Mouse (Mus musculus): ENCODE measurements around the gene Slc36a4. TPM values are rescaled to one million over a fixed set of nuclear protein-coding genes. Genes with fewer than 3 reads are reported as not detected.

Slc36a4 gene
- total RNA-seq, 1 experiment from 2014 or later = 11.3 TPM

DNA sequence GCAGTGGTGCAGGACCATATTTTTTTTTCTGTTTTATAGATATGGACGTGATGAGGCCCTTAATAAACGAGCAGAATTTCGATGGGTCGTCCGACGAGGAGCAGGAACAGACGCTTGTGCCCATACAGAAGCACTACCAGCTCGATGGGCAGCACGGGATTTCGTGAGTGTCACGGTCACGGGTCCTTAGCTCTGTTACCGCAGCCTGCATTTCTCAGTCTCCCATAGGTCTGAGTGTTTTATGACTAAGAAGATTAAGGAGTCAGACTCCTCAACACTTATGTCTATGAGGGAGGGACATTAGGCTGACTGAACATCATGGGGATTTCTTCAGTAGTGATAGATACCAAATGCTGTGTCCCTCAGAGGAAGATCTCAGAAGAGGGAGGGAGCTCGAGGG is 10.1 kb downstream of the Slc36a4 start:
- no peak for ATAC-seq (replicated peaks; ENCODE audit: insufficient number of reproducible peaks, low FRiP score, low TSS enrichment, poor library complexity, severe bottlenecking)

DNA sequence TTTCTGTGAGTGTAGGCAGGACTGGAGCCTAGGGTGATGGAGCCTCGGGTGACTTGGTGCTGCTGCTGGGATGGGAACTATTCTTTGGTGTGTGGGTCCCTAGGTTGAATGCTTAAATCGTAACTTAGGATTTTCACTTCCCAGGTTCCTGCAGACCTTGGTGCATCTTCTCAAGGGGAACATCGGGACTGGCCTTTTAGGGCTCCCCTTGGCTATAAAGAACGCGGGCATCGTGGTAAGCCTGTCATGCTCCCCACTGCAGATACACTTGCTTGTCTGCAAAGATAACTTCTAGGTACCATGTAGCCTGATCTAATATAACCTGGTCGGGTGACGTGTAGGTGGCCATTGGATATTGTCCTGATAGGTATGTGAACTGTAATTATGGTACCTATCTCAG is 11.0 kb downstream of the Slc36a4 start:
- ATAC-seq (replicated peaks; ENCODE audit: insufficient number of reproducible peaks, low FRiP score, low TSS enrichment, poor library complexity, severe bottlenecking) = no peak

GRCm38 (mm10) chr9:15721226-15721833 is 11.8 kb downstream of the Slc36a4 start:
- no peak for ATAC-seq (replicated peaks; ENCODE audit: insufficient number of reproducible peaks, low FRiP score, low TSS enrichment, poor library complexity, severe bottlenecking)

DNA sequence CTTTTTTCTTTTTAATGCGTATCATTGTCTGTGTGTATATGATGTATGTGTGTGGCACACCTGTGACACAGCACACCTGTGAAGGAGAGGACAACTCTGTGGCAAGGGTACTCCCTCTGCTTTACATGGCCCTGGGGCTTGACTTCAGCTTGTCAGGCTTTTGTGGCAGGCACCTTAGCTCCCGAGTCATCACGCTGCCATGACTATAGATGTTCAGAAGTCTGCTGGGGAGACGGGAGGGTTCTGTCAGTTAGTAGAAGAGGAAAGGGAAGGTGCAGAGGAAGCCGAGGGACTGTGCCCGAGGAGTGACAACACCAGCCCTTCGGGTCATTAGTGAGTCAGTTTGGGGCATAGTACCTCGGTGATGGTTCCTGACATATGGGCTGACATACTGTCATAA is 13.0 kb downstream of the Slc36a4 start:
- ATAC-seq (replicated peaks; ENCODE audit: insufficient number of reproducible peaks, low FRiP score, low TSS enrichment, poor library complexity, severe bottlenecking) = no peak

- no peak for ATAC-seq (replicated peaks; ENCODE audit: insufficient number of reproducible peaks, low FRiP score, low TSS enrichment, poor library complexity, severe bottlenecking)
Observed at GRCm38 (mm10) chr9:15727168-15727567, 17.6 kb downstream of the Slc36a4 start.

DNA sequence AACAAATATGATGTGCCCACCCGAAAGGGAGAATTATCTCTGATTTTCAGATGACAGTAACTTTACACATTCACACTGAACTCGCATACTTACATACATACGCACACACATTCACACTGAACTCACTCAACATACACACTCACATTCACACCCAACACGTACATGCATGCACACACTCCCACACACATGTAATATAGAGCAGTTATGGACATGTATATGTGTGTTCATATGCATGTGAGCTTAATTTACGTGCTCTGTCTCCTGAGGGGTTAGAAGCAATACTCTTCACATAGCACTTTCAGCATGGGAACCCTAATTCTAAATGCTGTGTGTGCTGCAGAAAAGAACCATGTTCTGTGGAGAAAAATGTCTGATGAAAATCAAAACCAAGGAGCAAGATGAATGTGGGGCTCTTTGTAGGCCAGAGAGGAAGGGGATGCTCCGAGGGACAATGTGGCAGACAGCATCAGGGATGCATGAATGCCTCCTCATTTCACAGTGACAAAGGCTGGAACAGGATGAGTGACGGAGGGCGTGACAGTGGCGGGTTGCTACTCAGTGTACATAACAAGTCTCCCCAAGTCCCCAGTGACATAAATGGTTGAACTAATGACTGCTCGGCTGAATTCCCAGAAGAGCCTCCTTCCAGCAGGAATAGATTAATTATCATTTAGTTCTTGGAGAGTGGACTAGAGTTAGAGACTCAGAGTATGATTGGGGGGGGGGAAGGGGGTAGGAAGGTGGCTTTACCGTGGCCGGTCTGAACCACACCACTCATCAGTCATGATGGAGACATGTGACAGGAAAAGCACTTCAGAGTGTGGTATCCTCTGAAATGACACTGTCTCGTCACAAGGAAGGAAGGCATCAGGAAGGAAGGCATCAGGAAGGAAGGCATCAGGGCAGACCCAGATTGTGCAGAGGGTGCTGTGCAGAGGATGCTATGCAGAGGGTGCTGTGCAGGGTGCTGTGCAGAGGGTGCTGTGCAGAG is 22.5 kb downstream of the Slc36a4 start:
- ATAC-seq (replicated peaks; ENCODE audit: insufficient number of reproducible peaks, low FRiP score, low TSS enrichment, poor library complexity, severe bottlenecking) = no peak

DNA sequence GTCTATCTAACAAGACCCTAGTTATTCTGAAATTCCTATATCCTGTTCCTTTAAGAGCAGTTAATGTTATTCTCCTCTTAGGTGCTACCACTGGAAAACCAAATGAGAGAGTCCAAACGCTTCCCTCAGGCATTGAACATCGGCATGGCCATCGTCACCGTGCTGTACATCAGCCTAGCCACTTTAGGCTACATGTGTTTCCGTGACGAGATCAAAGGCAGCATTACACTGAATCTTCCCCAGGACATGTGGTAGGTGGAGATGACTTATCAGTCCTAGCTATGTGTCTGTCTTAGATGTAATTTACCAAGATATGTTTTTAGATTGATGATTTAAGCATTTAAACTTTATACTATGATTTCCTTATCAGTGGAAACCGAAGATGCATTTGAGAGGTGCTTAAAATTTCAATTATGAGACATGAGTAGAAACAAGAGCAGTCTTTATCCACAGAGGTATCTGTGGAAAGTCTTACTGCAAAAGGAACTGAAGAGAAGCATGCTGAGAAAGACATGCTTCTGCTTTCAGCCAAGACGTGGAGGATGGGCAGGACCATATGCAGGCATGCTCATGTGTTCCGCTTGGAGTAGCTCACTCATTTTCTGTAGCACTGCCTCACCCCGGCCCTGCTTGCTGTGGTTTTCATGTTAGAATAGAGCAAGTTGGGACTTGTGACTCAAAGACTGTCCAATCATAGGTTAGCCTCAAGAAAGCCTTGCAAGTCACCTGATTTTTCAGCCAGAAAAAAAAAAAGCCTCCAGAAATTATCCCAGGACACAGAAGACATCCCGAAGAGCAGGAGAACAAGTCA is 24.7 kb downstream of the Slc36a4 start:
- ATAC-seq (replicated peaks; ENCODE audit: insufficient number of reproducible peaks, low FRiP score, low TSS enrichment, poor library complexity, severe bottlenecking) = no peak

DNA sequence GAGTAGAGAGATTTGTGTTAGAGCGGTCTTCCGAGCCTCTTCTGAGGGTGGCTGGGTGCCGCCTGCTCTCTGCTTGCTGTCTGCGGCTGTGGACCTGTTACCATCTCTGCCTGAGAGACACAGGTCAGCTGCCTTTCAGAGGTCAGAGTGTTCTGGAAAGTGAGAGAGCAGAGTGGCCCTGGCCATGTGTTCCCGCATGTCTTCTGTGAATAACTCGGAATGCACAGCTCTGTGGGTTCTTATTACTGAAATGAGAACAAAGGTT is 25.3 kb downstream of the Slc36a4 start:
- ATAC-seq (replicated peaks; ENCODE audit: insufficient number of reproducible peaks, low FRiP score, low TSS enrichment, poor library complexity, severe bottlenecking) = no peak

GRCm38 (mm10) chr9:15737522-15737921 is 28.0 kb downstream of the Slc36a4 start:
- ATAC-seq (replicated peaks; ENCODE audit: insufficient number of reproducible peaks, low FRiP score, low TSS enrichment, poor library complexity, severe bottlenecking) = no peak

GRCm38 (mm10) chr9:15741428-15741827 is 31.9 kb downstream of the Slc36a4 start:
- no peak for ATAC-seq (replicated peaks; ENCODE audit: insufficient number of reproducible peaks, low FRiP score, low TSS enrichment, poor library complexity, severe bottlenecking)

DNA sequence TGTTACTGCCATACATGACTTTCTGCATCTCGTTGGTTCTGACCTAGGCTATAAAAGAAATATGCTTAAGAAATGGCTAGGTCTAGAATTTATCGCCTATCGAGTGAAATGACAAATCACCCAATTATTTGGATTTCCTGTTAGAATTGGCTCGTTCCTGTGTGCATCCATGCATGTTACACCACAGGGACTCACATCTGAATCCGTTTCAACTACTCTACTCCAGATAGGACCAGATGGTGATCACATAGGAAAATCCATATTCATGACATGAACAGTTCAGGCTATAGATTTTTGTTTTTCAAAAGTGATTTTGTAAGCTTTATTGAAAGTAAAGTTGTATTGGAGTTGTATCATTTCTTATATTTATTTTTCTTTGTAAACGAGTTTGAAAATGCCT is 32.4 kb downstream of the Slc36a4 start:
- no peak for ATAC-seq (replicated peaks; ENCODE audit: insufficient number of reproducible peaks, low FRiP score, low TSS enrichment, poor library complexity, severe bottlenecking)

DNA sequence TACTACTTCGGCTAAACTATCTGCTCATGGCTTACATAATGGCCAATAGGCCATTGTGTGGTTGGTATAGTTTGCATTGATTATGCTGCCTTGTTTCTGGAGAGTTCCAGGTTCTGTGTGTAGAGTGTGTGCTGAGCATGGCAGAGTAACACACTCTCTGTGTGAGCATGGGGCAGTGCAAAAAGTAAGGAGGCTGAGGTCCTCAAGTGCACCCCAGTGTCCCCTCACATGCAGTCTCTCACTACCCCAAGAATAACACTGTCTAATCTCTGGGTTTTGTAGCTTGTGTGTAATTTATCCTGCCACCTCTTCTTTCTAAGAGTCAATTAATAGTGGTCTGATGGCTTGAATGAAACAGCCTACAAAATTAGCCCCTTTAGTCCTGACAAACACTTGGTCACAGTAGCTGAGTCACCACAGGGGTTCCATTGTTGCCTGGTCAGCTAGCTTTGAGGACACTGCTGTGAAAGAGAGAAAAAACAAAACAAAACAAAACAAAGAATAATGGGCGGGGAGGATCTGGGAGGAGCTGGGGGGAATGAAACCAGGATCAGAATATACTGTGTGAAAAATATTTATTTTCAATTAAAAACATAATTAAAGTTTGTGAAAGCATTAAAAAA is 36.6 kb downstream of the Slc36a4 start:
- ATAC-seq (replicated peaks; ENCODE audit: insufficient number of reproducible peaks, low FRiP score, low TSS enrichment, poor library complexity, severe bottlenecking) = no peak

DNA sequence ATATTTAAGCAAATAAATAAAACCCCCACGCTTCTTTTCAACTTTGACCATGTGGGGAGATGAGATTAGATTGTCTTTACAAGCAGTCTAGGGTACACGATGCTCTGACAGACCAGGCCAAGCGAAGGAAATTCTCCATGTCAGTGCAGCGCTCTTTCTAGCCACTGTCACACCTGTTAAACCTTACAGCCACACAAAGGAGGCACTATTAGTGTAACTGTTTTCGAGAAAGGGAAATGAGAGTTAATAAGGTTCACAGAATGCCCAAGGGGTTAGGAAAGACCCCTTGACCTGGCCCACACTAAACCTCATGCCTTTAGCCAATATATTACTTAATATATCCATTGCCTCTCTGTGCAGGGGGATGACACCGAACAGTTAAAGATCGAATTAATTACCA is 37.1 kb downstream of the Slc36a4 start:
- no peak for ATAC-seq (replicated peaks; ENCODE audit: insufficient number of reproducible peaks, low FRiP score, low TSS enrichment, poor library complexity, severe bottlenecking)

- no peak for ATAC-seq (replicated peaks; ENCODE audit: insufficient number of reproducible peaks, low FRiP score, low TSS enrichment, poor library complexity, severe bottlenecking)
Observed at GRCm38 (mm10) chr9:15748383-15748782, 38.8 kb downstream of the Slc36a4 start.

DNA sequence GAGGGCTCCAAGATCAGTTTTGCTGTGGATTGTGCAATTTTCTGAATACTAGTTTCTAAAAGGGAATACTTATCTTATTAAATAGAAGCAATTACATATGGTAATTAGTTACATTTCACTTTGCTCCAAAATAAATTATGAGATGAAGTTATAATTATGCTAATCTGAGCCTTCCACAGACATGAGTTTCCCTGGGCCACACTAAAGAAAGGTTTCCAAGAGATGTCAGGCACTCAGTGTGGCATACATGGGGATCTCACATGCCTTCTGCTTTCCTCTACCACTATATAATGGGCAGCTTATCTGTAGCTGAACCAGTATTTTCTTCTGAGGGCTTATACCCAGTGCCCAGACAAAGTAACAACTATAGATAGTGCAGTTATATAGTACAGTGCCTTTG is 49.8 kb downstream of the Slc36a4 start:
- ATAC-seq (replicated peaks; ENCODE audit: insufficient number of reproducible peaks, low FRiP score, low TSS enrichment, poor library complexity, severe bottlenecking) = no peak

DNA sequence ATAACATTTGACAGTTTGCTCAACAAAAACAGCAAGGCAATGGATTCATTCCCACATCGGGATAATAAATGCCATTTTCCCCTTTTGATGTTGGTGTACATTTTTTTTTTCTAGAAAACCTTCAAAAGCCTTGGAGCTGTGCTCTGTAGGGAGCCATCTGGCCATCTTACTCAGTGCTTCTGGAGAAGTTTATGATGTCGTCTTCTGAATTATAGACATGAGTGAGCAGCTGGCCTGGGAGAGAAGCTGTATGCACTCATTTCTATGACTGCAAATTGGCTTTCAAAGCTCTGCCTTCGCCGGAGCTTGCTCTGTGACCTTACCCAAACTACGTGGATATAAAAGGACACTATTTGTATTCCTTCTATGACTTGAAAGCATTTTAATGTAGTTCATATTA is 56.8 kb downstream of the Slc36a4 start:
- ATAC-seq (replicated peaks; ENCODE audit: insufficient number of reproducible peaks, low FRiP score, low TSS enrichment, poor library complexity, severe bottlenecking) = no peak

- ATAC-seq (replicated peaks; ENCODE audit: insufficient number of reproducible peaks, low FRiP score, low TSS enrichment, poor library complexity, severe bottlenecking) = no peak
Observed at GRCm38 (mm10) chr9:15766821-15767220, 57.3 kb downstream of the Slc36a4 start.

GRCm38 (mm10) chr9:15772766-15773165 is 63.2 kb downstream of the Slc36a4 start:
- no peak for ATAC-seq (replicated peaks; ENCODE audit: insufficient number of reproducible peaks, low FRiP score, low TSS enrichment, poor library complexity, severe bottlenecking)

- no peak for ATAC-seq (replicated peaks; ENCODE audit: insufficient number of reproducible peaks, low FRiP score, low TSS enrichment, poor library complexity, severe bottlenecking)
Observed at GRCm38 (mm10) chr9:15773426-15773825, 63.9 kb downstream of the Slc36a4 start.
